Mouse (Mus musculus) limb, embryonic 14.5 days (tissue): ENCODE data around the gene 4930512M02Rik. TPM values are rescaled to one million over a fixed set of nuclear protein-coding genes. Genes with fewer than 3 reads are reported as not detected.
"Not testable (repeated sequence)": the region's sequence is repeated elsewhere in the genome, so short reads cannot be mapped to it uniquely, and the experiment has no call there.

Source experiments
- ATAC-seq: fragments of 200-750 bp; cut with Nextera tagmentation; 2 replicates; pipeline ENCODE4 v1.8.0; 2017; ENCODE audit warnings: low read depth, moderate number of reproducible peaks, moderate TSS enrichment; ENCODE audit not compliant: low FRiP score
- DNase-seq: peaks from one replicate; pipeline ENCODE4 v3.0.0-alpha.2; 2015; ENCODE audit warnings: low spot score
- H3K27ac ChIP-seq: fragments of 300-500 bp; sonication (generic); replicated peaks from 2 replicates; pipeline ENCODE4 v1.5.1; 2014; ENCODE audit warnings: low read depth, mild to moderate bottlenecking, low read length, moderate library complexity, mixed read lengths
- H3K27me3 ChIP-seq: fragments of 300-500 bp; sonication (generic); 2 replicates; pipeline ENCODE4 v1.6.1; 2014; ENCODE audit warnings: low read length, mixed read lengths; ENCODE audit not compliant: control insufficient read depth, insufficient read depth
- H3K36me3 ChIP-seq: fragments of 300-500 bp; sonication (generic); 2 replicates; pipeline ENCODE4 v1.6.1; 2014; ENCODE audit warnings: mild to moderate bottlenecking, low read length, moderate library complexity, mixed read lengths; ENCODE audit not compliant: control insufficient read depth, insufficient read depth
- H3K4me1 ChIP-seq: fragments of 300-500 bp; sonication (generic); 2 replicates; pipeline ENCODE4 v1.6.1; 2014; ENCODE audit warnings: antibody characterized with exemption, low read length, mixed read lengths; ENCODE audit not compliant: control insufficient read depth, insufficient read depth
- H3K4me2 ChIP-seq: fragments of 300-500 bp; sonication (generic); replicated peaks from 2 replicates; pipeline ENCODE4 v1.6.1; 2014; ENCODE audit warnings: low read depth, mild to moderate bottlenecking, low read length, moderate library complexity; ENCODE audit not compliant: severe bottlenecking
- H3K4me3 ChIP-seq: fragments of 300-500 bp; sonication (generic); replicated peaks from 2 replicates; pipeline ENCODE4 v1.5.1; 2014; ENCODE audit warnings: low read length
- H3K9ac ChIP-seq: fragments of 300-500 bp; sonication (generic); 2 replicates; pipeline ENCODE4 v1.6.1; 2014; ENCODE audit warnings: mild to moderate bottlenecking, low read depth, low read length, moderate library complexity; ENCODE audit not compliant: severe bottlenecking
- H3K9me3 ChIP-seq: fragments of 300-500 bp; sonication (generic); 2 replicates; pipeline ENCODE4 v1.6.1; 2016; ENCODE audit warnings: low read length; ENCODE audit not compliant: control insufficient read depth
- POLR2A ChIP-seq: fragments of 200-500 bp; IDR thresholded peaks from 2 replicates; pipeline ENCODE4 v1.8.0; 2012; ENCODE audit warnings: inconsistent platforms, mild to moderate bottlenecking, moderate library complexity, borderline replicate concordance; ENCODE audit not compliant: insufficient read depth, insufficient read length; ENCODE audit errors: extremely low read depth
- WGBS: fragments of 180-500 bp; shearing (Covaris S2); extraction: QIAGEN DNeasy Blood & Tissue Kit; methylation state at CpG from one replicate; pipeline ENCODE4 v1.1.7; 2014; 5-methylcytosine and 5-hydroxymethylcytosine counted together
- polyA plus RNA-seq, 2 experiments: library from polyadenylated mRNA; depleted of rRNA in 1 of 2; stranded (reverse) in 1 of 2; unstranded in 1 of 2; fragments of >200 nt; fragmentation: Nextera tagmentation in 1 of 2; extraction: Ambion mirVana in 1 of 2; gene quantifications; 2 replicates each; pipeline versions ENCODE4 v1.2.1 to v1.2.3; 2012 to 2014

The 4930512M02Rik gene
- polyA plus RNA-seq (2012; rRNA removed) (not detected in 2 replicates), polyA plus RNA-seq (2014; fragmentation: Nextera tagmentation; extraction: Ambion mirVana) (not detected in 2 replicates)

GRCm38 (mm10) chr11:11627735-11628134 lies at the start of gene 4930512M02Rik:
Gene 4930512M02Rik, minus strand, starts transcription at chr11:11627835.
- H3K27me3 ChIP-seq, H3K9ac ChIP-seq, H3K27ac ChIP-seq, ATAC-seq, H3K4me3 ChIP-seq, DNase-seq, H3K4me2 ChIP-seq, H3K4me1 ChIP-seq, H3K9me3 ChIP-seq, H3K36me3 ChIP-seq: not testable (repeated sequence)
- WGBS, result 86% methylated on average over 2 of the region's 4 CpGs

- DNase-seq, result no peak
- Histone ChIP-seq H3K9ac (no peak overlapping the region), H3K9me3 (no peaks in the 10 kb centered on the region), H3K36me3 (no peaks in the 10 kb centered on the region), H3K4me3 (no peak overlapping the region), H3K4me1 (no peaks in the 10 kb centered on the region), H3K27me3 (no peaks in the 10 kb centered on the region), H3K4me2 (no peak overlapping the region), H3K27ac (no peak overlapping the region)
- no peak for TF ChIP-seq POLR2A
- ATAC-seq, result no peak
- 86% methylated on average over 7 of the region's 7 CpGs for WGBS
Measured at GRCm38 (mm10) chr11:11677165-11677564, 49.5 kb upstream of the 4930512M02Rik start.

DNA sequence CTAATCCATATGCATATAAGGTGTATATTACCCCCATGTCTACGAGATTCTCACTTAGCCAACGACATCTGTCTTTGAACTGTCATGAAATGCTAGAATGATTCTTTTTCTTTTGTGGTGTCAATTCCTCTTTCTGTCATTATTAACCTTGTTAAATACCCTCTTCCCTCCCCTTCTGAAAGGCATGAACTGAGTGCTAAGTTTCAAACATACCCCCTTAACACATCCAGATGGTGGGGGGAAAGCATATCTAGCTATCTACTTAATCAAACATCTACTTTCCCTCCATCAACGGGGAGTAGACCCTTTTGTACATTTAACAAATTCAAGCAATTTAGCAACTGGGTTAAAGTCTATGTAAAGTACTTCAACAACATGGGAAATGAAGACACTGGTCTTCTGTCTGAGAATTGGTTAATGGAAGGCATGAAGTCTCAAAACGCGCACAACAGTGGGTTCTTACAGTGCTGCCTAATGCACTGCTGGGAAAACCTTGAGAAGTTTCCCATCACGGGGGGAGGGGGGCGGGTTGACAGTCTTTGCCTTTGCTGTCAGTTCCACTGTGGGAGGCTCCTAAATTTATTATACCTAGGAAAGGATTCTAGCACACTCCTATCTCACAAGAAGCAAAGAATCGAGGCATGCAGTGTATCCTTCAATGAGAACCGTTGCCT lies 48.6 kb upstream of the 4930512M02Rik start:
- no peak for DNase-seq
- Histone ChIP-seq H3K4me3 (no peak overlapping the region), H3K9ac (no peak overlapping the region), H3K27me3 (no peaks in the 10 kb centered on the region), H3K9me3 (no peaks in the 10 kb centered on the region), H3K4me2 (no peak overlapping the region), H3K4me1 (no peaks in the 10 kb centered on the region), H3K27ac (no peak overlapping the region), H3K36me3 (no peaks in the 10 kb centered on the region)
- 81% methylated on average over 9 of the region's 9 CpGs for WGBS
- no peak for TF ChIP-seq POLR2A
- no peak for ATAC-seq

- no peak overlapping the region for H3K9ac ChIP-seq
- H3K4me1 ChIP-seq, result no peaks in the 10 kb centered on the region
- no peak overlapping the region for H3K4me3 ChIP-seq
- H3K36me3 ChIP-seq, result no peaks in the 10 kb centered on the region
- no peak overlapping the region for H3K4me2 ChIP-seq
- H3K27me3 ChIP-seq, result no peaks in the 10 kb centered on the region
- no peak for ATAC-seq
- DNase-seq, result no peak
- H3K27ac ChIP-seq, result no peak overlapping the region
- H3K9me3 ChIP-seq, result no peaks in the 10 kb centered on the region
- no peak for TF ChIP-seq POLR2A
Measured at GRCm38 (mm10) chr11:11675063-11675462, 47.4 kb upstream of the 4930512M02Rik start.

DNA sequence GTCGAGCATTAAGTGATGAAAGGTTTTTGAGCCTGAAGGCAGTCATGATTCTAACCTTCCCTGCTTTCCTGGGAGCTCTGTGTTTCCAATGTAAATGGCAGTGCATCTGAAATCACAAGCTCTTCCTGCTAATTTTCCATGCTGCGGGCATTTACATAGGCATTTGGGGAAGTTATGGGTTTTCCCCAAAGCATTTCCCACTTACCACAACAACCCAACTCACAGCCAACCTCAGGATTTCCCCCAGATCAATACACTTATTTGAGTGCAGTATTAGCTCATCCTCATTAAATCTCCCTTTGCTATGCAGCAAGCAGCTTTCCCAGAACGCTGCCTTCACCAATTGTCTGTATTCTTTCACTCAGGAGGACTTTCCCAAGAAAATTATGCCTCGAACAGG lies 45.3 kb upstream of the 4930512M02Rik start:
- Histone ChIP-seq H3K9me3 (no peaks in the 10 kb centered on the region), H3K9ac (no peak overlapping the region), H3K27me3 (no peaks in the 10 kb centered on the region), H3K4me2 (no peak overlapping the region), H3K4me3 (no peak overlapping the region), H3K36me3 (no peaks in the 10 kb centered on the region), H3K27ac (no peak overlapping the region), H3K4me1 (no peaks in the 10 kb centered on the region)
- DNase-seq, result no peak
- no peak for ATAC-seq
- TF ChIP-seq POLR2A, result no peak
- 65% methylated on average over 4 of the region's 4 CpGs for WGBS

- Histone ChIP-seq H3K9me3 (no peaks in the 10 kb centered on the region), H3K4me2 (no peak overlapping the region), H3K9ac (no peak overlapping the region), H3K36me3 (no peaks in the 10 kb centered on the region), H3K27me3 (no peaks in the 10 kb centered on the region), H3K4me3 (no peak overlapping the region), H3K4me1 (no peaks in the 10 kb centered on the region), H3K27ac (no peak overlapping the region)
- no peak for DNase-seq
- TF ChIP-seq POLR2A, result no peak
- WGBS, result 92% methylated on average over 3 of the region's 3 CpGs
- ATAC-seq, result no peak
Measured at GRCm38 (mm10) chr11:11667922-11668290, 40.3 kb upstream of the 4930512M02Rik start.
